Mouse (Mus musculus) inflammation-experienced regulatory T-cells, adult 16 weeks (primary cell): ENCODE data around the gene Olfr1336. TPM values are rescaled to one million over a fixed set of nuclear protein-coding genes. Genes with fewer than 3 reads are reported as not detected.

Experiments used
- polyA plus RNA-seq: library from polyadenylated mRNA; unstranded; fragments of 100-300 nt; shearing (Covaris generic); gene quantifications from one replicate; pipeline ENCODE4 v1.2.1, GENCODE M21; 2017

The Olfr1336 gene
- polyA plus RNA-seq = 0.04 TPM

DNA sequence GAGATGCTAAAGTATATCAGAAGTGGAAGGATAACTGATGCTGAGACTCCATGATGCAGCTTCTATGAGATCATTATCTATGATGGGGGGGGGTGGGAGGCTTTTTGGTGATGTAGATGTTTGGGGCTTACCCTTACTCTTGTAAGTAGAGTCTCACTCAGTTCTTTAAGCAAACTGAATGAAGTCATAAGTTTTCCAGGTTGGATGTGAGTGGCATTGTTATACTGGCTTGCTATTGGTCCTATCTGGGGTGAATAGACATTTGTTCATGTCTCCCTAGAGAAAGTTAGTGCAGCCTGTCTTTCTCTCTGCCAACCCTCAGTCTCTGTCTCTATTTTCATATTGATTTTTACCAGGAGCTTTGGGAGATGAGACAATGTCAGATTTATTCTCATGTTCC, at the start of gene Olfr1336:
Gene Olfr1336, plus strand, starts transcription at position 301 of the 400 bp plus-strand sequence.

DNA sequence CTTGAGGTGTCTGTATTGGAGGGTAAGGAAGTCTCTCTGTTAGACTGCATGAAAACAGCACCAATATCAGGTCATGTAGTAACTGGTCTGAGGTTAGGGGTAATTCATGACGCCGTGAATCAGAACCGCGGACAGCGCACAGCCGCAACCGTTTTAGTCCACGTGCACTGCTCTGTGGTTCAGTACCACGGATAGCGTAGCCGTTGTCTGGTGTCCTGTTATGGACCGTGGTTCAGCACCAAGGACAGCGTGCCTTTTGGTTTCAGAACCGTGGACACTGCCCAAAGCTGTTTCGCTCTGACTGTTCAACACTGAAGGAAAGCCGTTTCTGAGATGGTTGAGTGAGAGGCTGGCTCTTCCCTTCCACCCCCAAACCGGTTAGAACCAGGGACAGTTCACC, 45.9 kb upstream of the Olfr1336 start, which contains the start of gene Gm20715:
Gene Gm20715, plus strand, starts transcription at position 235 of the 400 bp plus-strand sequence.

DNA sequence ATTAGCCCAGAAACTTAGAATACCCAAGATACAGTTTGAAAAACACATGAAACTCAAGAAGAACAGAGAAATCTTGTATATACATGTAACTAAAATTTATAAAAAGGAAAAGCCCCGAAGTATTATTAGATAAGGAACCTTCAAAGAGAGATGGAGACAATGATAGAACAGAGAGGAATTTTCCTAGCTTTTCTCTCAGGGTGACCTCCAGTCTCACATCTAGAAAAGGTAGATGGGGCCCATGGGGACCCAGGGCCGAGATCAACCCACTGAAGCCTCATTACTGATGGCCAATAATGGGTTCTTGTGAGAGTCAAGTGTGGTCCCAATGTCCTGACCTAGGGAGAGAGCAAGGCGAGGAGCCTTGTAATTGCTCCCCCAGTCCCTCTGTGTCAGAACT, 17.6 kb upstream of the Olfr1336 start, which contains the start of gene Olfr1344:
Gene Olfr1344, plus strand, starts transcription at position 301 of the 400 bp plus-strand sequence.

DNA sequence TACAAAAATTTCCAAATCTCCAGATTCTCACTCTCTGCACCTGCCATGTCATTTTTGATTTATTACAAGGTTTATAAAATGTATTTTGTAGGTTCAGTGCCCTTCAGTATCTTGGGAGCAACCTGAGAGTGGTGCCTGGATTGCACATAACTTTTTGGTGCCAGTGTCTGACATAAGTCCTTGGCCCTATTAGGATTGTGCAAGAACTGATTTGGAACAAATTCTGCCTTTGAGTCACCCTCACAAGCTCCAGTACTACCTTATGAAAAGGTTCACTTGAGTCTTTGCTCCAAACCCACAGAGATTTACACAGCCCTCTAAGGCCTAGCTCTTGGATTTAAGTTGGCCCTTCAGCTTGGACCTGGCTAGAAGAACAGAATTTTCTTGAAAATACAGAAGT, 11.0 kb downstream of the Olfr1336 start, which contains the start of gene Olfr1346:
Gene Olfr1346, plus strand, starts transcription at position 151 of the 400 bp plus-strand sequence.

DNA sequence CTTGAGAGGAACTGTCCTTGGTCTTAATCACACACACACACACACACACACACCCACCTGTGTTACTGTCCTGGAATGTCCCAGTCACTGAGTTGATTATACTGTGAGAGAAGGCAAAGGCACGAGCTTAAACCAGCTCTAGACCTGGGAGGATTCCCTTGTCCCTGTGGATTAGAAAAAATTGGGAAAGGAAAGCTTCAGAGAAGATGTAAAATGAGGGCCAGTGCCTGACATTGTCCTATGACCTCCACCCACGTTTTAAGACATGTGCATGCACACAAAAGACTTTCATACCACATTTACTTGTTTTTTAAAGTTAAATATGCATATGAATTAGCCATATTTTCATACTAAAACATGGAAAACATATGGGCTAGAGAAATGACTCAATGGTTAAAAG, 30.9 kb downstream of the Olfr1336 start, which contains the start of gene Olfr5:
Gene Olfr5, minus strand, starts transcription at position 101 of the 400 bp plus-strand sequence.

DNA sequence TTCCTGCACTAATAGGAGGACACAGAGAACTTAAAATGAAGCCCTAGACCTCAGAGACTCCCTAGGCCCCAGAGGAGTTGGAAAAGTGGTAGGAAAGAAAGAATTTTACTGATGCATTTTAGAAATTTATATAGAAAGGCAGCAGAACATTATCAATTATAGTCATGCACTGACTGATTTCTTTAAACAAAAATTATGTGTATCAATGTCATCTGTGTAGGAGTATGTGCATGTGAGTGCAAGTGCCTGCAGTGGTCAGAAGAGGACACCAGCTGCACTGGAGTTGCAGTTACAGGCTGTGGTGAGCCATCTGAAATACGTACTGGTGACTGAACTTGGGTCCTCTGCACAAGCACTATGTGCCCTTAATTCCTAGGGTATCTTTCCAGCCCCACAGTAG, 43.7 kb downstream of the Olfr1336 start, which contains the start of gene Olfr1347:
Gene Olfr1347, minus strand, starts transcription at position 101 of the 400 bp plus-strand sequence.

GRCm38 (mm10) chr7:6508648-6509047, 52.7 kb downstream of the Olfr1336 start, which contains the start of gene Olfr1348:
Gene Olfr1348, minus strand, starts transcription at chr7:6508748.

Other genes starting within 250 kb of the Olfr1336 start
- not detected for gene Zscan5b, start 233.9 kb upstream of the Olfr1336 start, polyA plus RNA-seq
- not detected for gene Epp13, start 203.5 kb upstream of the Olfr1336 start, polyA plus RNA-seq
- 8.0 TPM for gene Zfp667, start 169.6 kb upstream of the Olfr1336 start, polyA plus RNA-seq
- 2.2 TPM for gene Zfp583, start 124.9 kb upstream of the Olfr1336 start, polyA plus RNA-seq
- gene Gm3854, start 112.4 kb upstream of the Olfr1336 start, polyA plus RNA-seq = 0.65 TPM
- 5.0 TPM for gene Zfp78, start 92.9 kb upstream of the Olfr1336 start, polyA plus RNA-seq
- 18.3 TPM for gene Zfp28, start 72.9 kb upstream of the Olfr1336 start, polyA plus RNA-seq
- not detected for gene Smim17, start 57.5 kb upstream of the Olfr1336 start, polyA plus RNA-seq
- not detected for gene Gm20715, start 45.9 kb upstream of the Olfr1336 start, polyA plus RNA-seq
- not detected for gene Olfr1344, start 17.5 kb upstream of the Olfr1336 start, polyA plus RNA-seq
- gene Olfr1346, start 10.9 kb downstream of the Olfr1336 start, polyA plus RNA-seq = not detected
- not detected for gene Olfr5, start 30.8 kb downstream of the Olfr1336 start, polyA plus RNA-seq
- gene Olfr1347, start 43.6 kb downstream of the Olfr1336 start, polyA plus RNA-seq = not detected
- gene Olfr1348, start 52.6 kb downstream of the Olfr1336 start, polyA plus RNA-seq = not detected
- not detected for gene Olfr1349, start 66.8 kb downstream of the Olfr1336 start, polyA plus RNA-seq
- not detected for gene Olfr1350, start 108.7 kb downstream of the Olfr1336 start, polyA plus RNA-seq
- gene Zim1, start 240.3 kb downstream of the Olfr1336 start, polyA plus RNA-seq = not detected